Mouse (Mus musculus) neural tube, embryonic 14.5 days (tissue): Measurements from ENCODE around the gene 4632433K11Rik. TPM values are rescaled to one million over a fixed set of nuclear protein-coding genes. Genes with fewer than 3 reads are reported as not detected.

ENCODE experiments used
- ATAC-seq: fragments of 200-750 bp; cut with Nextera tagmentation; 2 replicates; pipeline ENCODE4 v1.8.0; 2017; ENCODE audit warnings: low read depth, mild to moderate bottlenecking, moderate TSS enrichment, moderate library complexity
- H3K27ac ChIP-seq: fragments of 300-500 bp; sonication (generic); 2 replicates; pipeline ENCODE4 v1.5.1; 2014; ENCODE audit warnings: low read depth, mild to moderate bottlenecking, control low read depth, low read length, moderate library complexity, mixed read lengths
- H3K27me3 ChIP-seq: fragments of 300-500 bp; sonication (generic); 2 replicates; pipeline ENCODE4 v1.6.1; 2014; ENCODE audit warnings: low read length; ENCODE audit not compliant: control insufficient read depth, insufficient read depth
- H3K36me3 ChIP-seq: fragments of 300-500 bp; sonication (generic); 2 replicates; pipeline ENCODE4 v1.6.1; 2014; ENCODE audit warnings: low read length, mixed read lengths; ENCODE audit not compliant: control insufficient read depth, insufficient read depth
- H3K4me1 ChIP-seq: fragments of 300-500 bp; sonication (generic); 2 replicates; pipeline ENCODE4 v1.6.1; 2014; ENCODE audit warnings: low read length; ENCODE audit not compliant: control insufficient read depth, insufficient read depth
- H3K4me2 ChIP-seq: fragments of 300-500 bp; sonication (generic); 2 replicates; pipeline ENCODE4 v1.6.1; 2014; ENCODE audit warnings: mild to moderate bottlenecking, low read depth, low read length, control low read depth
- H3K4me3 ChIP-seq: fragments of 300-500 bp; sonication (generic); 2 replicates; pipeline ENCODE4 v1.5.1; 2014; ENCODE audit warnings: low read depth, low read length, control low read depth, mixed read lengths
- H3K9ac ChIP-seq: fragments of 300-500 bp; sonication (generic); replicated peaks from 2 replicates; pipeline ENCODE4 v1.6.1; 2014; ENCODE audit warnings: low read depth, mild to moderate bottlenecking, control low read depth, low read length, mixed read lengths
- H3K9me3 ChIP-seq: fragments of 300-500 bp; sonication (generic); 2 replicates; pipeline ENCODE4 v1.6.1; 2016; ENCODE audit warnings: low read length; ENCODE audit not compliant: control insufficient read depth
- WGBS: fragments of 180-500 bp; shearing (Covaris S2); extraction: QIAGEN DNeasy Blood & Tissue Kit; methylation state at CpG from one replicate; pipeline ENCODE4 v1.1.7; 2014; 5-methylcytosine and 5-hydroxymethylcytosine counted together
- polyA plus RNA-seq: library from polyadenylated mRNA; unstranded; fragments of >200 nt; fragmentation: Nextera tagmentation; extraction: Ambion mirVana; gene quantifications from 2 replicates; pipeline ENCODE4 v1.2.1, GENCODE M21; 2014

The 4632433K11Rik gene
- polyA plus RNA-seq: not detected in 2 replicates

DNA sequence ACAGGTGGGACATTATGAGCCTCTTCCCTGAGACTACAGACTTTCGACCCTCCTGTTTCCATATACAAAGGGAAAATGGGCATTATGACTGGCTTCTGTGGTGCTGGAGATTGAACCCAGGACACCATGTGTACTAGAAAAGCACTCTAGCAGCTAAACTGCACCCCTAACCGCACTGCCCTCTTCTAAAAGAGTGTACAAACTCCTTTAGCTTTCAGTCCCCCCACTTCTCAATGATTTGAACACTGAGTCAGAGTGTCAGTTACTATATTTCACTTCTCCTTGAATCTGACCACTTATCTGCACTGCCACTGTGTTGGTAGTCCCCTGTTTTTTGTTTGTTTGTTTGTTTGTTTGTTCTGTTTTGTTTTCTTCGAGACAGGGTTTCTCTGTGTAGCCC, at the start of gene 4632433K11Rik:
Gene 4632433K11Rik, plus strand, starts transcription at position 301 of the 400 bp plus-strand sequence.
- no peak for ATAC-seq
- Histone ChIP-seq H3K4me2 (no peak within 1 kb of the TSS), H3K4me1 (peaks cover 4% of the 10 kb centered on the region; the same call in 1 of the 2 replicates), H3K9ac (no peak within 1 kb of the TSS), H3K9me3 (peaks cover 14% of the 10 kb centered on the region), H3K27me3 (no peaks in the 10 kb centered on the region), H3K4me3 (no peak within 1 kb of the TSS), H3K27ac (no peak within 1 kb of the TSS), H3K36me3 (peaks cover 48% of the 10 kb centered on the region)
- WGBS: 91% methylated on average over 3 of the region's 3 CpGs

DNA sequence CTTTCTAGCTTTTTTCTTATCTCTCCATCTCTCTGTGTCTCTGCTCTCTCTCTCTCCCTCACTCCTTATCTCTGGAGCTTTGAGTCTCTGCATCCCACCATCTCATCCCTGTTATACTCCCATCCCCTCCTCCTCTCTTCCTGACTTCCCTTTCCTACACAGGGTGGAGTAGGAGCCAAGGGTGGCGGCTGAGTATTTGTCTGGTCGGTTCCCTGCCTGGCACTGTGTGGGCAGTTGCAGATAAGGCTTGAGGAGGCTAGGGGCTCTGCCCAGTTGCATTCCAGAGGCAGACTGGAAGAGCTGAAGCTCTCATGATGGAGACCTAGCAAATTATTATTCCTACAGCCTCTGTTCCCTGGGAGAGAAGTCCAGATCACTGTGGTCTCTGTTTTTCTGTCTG, 45.7 kb upstream of the 4632433K11Rik start:
- Histone ChIP-seq H3K9me3 (no peaks in the 10 kb centered on the region; the same call in 1 of the 2 replicates), H3K27ac (no peak overlapping the region), H3K36me3 (peaks cover 6% of the 10 kb centered on the region), H3K4me1 (peaks cover 4% of the 10 kb centered on the region; the same call in 1 of the 2 replicates), H3K4me3 (no peak overlapping the region), H3K9ac (no peak overlapping the region), H3K4me2 (no peak overlapping the region), H3K27me3 (no peaks in the 10 kb centered on the region)
- no peak for ATAC-seq
- 79% methylated on average over 2 of the region's 2 CpGs for WGBS

DNA sequence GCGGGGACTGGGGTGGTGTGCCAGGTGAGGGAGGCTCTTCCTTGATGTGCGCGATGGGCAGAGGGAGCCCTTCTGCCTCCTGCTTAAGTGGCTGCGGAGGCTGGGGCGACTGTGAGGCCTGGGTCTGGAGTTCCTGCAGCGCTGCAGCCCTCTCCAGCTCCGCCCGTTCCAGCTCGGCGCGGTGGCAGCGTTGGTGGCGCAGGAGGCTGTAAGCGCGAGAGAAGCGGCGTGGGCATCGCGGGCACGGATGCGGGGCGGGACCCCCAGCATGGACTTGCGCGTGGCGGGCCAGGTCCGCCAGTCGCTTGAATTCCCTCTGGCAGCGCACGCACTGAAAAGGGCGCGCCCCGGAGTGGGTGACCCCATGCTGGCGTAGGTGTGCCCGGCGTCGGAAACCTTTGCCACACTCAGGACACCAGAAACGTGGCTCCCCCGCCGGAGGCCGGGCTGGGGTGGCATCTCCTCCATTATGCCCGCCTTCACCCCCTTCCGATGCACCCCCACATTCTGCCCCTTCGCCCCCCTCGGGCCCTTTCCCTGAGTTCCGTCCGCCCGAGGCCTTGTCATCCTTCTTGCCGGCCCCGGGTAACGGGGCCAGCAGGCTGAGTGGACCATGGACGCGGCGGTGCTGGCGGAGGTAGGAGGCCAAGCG, 40.4 kb upstream of the 4632433K11Rik start:
- Histone ChIP-seq H3K4me3 (peak overlapping the region; percentile 69; the same call in 1 of the 2 replicates), H3K36me3 (peaks cover 14% of the 10 kb centered on the region), H3K9ac (peak overlapping the region; percentile 25; the same call in 1 of the 2 replicates), H3K4me1 (peaks cover 26% of the 10 kb centered on the region), H3K27ac (no peak overlapping the region), H3K4me2 (peak overlapping the region; percentile 69), H3K9me3 (no peaks in the 10 kb centered on the region; the same call in 1 of the 2 replicates), H3K27me3 (no peaks in the 10 kb centered on the region)
- no peak for ATAC-seq
- 30% methylated on average over 52 of the region's 55 CpGs for WGBS

DNA sequence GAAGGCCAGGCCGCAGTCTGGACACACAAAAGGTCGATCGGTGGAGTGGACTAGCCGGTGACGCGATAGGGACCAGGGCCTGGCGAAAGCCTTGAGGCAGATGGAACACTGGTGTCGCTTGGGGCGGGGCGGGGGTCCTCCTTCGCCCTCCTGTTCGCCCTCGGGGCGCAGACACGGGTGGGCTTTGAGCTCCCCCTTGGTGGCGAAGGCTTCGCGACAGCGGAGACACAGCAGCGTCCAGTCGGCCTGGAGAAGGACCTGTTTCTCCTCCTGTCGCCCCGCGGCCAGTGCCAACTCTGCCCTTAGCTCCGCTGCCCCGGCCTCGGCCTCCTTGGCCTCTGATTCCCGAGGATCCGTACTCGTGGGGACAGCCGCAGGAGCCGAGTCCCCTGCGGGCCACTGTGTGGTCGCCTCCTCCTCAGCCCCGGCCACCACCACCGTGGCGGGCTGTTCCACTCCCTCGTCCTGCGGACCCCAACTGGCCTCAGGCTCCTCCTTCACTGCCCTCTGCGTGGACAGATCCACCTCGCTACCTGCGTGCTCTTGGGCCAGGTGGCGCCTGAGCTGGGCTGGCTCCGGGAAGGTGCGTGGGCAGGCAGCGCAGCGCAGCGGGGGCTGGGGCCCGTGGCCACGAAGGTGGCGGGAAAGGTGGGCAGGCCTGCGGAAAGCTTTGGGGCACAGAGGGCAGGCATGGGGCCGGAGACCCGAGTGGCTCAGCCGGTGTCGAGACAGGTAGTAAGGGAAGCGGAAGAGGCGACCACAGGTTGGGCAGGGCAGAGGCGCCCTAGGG, 39.7 kb upstream of the 4632433K11Rik start:
- H3K27me3 ChIP-seq: no peaks in the 10 kb centered on the region
- H3K4me2 ChIP-seq: peak overlapping the region; percentile 69
- H3K4me1 ChIP-seq: peaks cover 26% of the 10 kb centered on the region
- H3K36me3 ChIP-seq: peaks cover 14% of the 10 kb centered on the region
- no peak for ATAC-seq
- H3K27ac ChIP-seq: no peak overlapping the region
- WGBS: 44% methylated on average over 56 of the region's 59 CpGs
- peak overlapping the region; percentile 69 for H3K4me3 ChIP-seq
- H3K9ac ChIP-seq: peak overlapping the region; percentile 78
- no peaks in the 10 kb centered on the region; the same call in 1 of the 2 replicates for H3K9me3 ChIP-seq

DNA sequence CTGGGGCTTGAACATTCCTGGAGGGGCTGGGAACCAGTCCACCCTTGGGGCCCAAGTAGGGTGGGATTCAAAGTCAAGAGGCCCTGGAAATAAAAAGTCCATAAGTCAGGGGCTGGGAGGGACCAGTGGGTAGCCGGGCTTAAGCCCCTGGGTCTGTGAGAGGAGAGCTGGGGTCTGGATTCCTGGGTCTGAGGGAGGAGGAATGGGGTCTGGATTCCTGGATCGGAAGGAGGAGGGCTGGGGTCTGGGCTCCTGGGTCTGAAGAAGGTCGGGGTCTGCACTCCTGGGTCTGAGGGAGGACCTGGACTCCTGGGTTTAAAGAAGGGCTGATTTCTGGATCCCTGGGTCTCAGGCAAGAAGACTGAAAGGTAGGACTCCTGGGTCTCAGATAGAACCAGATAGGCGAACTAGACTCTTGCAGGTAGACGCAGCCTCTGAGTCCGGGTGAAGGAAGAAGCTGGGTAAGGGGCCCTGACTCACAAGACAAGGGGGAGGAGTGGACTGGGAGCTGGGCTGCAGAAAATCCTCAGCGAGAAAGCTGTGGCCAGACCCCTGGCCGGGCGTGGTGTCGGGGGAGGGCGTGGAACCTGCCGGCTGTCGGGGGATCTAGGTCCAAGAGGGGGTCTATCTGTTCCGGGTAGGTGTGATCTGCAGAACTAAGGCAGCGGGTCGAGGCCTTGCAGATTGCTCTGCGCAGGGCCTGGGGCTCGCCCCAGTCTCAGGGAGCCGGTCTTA, 38.5 kb upstream of the 4632433K11Rik start:
- Histone ChIP-seq H3K36me3 (peaks cover 14% of the 10 kb centered on the region), H3K27me3 (no peaks in the 10 kb centered on the region), H3K4me3 (peak overlapping the region; percentile 69), H3K9ac (peak overlapping the region; percentile 78), H3K27ac (peak overlapping the region; percentile 63; the same call in 1 of the 2 replicates), H3K4me2 (peak overlapping the region; percentile 69), H3K4me1 (peaks cover 26% of the 10 kb centered on the region), H3K9me3 (no peaks in the 10 kb centered on the region; the same call in 1 of the 2 replicates)
- ATAC-seq: peak; percentile 6; the same call in 1 of the 2 replicates
- WGBS: 8% methylated on average over 18 of the region's 19 CpGs

DNA sequence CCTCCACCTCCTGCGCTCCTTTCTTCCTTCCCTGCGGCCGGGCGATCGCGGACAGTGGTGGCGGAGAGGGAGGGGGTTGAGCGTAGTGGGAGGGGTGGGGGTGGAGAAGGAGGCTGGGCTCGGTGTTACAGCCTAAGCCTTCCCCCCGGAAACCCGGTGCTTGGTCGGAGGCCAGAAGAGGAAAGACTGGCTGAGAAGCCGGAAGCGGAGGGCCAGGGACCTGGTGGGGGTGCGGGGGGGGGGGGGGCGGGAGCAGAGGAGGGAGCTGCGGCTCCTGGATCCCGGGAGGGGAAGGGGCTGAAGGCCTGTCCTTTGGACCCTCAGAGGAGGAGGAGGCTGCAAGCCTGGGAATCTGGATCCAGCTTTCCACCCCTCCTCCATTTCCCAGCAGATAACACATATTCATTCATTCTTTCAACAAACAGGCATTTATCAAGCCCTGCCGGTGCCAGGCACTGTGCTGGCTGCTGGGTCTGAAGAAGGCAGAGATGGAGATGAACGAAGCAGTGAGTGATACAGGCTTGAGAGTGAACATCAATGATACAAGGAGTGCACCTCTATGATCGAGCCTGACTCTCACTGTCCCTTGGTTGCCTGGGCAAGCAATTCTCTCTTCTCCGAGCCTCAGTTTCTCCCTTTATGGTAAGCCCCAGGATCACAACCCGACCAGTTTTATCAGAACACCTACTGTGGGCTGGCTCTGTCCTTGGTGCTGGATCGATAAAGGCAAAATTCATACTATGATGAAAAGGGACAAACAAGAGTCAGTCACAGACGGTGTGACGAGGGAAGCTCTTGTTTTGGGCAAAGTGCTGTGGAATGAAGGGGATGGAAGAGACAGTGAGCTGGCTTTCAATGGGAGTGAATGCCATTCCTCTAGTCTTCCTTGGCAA, 37.7 kb upstream of the 4632433K11Rik start, which contains the start of gene Zfp579:
Gene Zfp579, minus strand, starts transcription at position 156 of the 893 bp plus-strand sequence.
- 6% methylated on average over 11 of the region's 26 CpGs for WGBS
- H3K4me2 ChIP-seq: peak within 1 kb of the TSS; percentile 69
- peak within 1 kb of the TSS; percentile 69 for H3K4me3 ChIP-seq
- peak; percentile 83 for ATAC-seq
- peak within 1 kb of the TSS; percentile 78 for H3K9ac ChIP-seq
- peak within 1 kb of the TSS; percentile 78 for H3K27ac ChIP-seq
- no peaks in the 10 kb centered on the region for H3K9me3 ChIP-seq
- H3K36me3 ChIP-seq: peaks cover 14% of the 10 kb centered on the region
- no peaks in the 10 kb centered on the region for H3K27me3 ChIP-seq
- peaks cover 26% of the 10 kb centered on the region for H3K4me1 ChIP-seq

DNA sequence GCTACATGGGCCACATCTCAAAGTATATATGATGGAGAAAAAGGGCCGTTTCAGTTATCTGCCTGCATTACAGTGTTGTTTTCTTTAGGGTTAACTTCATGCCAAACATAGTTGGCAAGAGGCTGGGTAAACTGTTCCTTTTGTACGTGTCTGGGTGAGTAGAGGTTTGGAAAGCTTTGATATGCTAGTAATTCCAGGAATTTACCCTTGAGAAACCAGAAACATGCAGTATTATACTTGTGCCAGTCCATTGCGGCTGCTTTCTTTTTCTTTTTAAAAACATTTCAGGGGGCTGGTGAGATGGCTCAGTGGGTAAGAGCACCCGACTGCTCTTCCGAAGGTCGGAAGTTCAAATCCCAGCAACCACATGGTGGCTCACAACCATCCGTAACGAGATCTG, 37.0 kb upstream of the 4632433K11Rik start:
- WGBS: 69% methylated on average over 6 of the region's 8 CpGs
- H3K27ac ChIP-seq: no peak overlapping the region; the same call in 1 of the 2 replicates
- no peak for ATAC-seq
- H3K4me3 ChIP-seq: peak overlapping the region; percentile 69
- peak overlapping the region; percentile 78; the same call in 1 of the 2 replicates for H3K9ac ChIP-seq
- H3K4me2 ChIP-seq: peak overlapping the region; percentile 69
- H3K27me3 ChIP-seq: no peaks in the 10 kb centered on the region
- H3K36me3 ChIP-seq: peaks cover 14% of the 10 kb centered on the region
- no peaks in the 10 kb centered on the region for H3K9me3 ChIP-seq
- H3K4me1 ChIP-seq: peaks cover 26% of the 10 kb centered on the region

DNA sequence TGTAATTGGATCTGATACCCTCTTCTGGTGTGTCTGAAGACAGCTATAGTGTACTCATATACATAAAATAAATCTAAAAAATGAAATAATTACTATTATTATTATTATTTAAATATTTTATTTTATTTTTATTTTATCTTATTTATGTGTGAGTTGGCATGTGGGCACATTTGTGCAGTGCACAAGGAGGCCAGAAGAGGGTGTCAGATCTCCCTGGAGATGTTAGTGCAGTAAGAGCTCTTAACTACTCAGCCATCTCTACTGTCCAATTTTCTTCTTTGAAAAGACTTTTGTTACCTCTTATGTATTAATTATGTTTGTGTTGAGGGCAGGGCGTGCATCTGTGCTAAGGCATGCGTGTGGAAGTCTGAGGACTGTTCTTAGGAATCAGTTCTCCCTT, 34.0 kb upstream of the 4632433K11Rik start:
- Histone ChIP-seq H3K27me3 (no peaks in the 10 kb centered on the region), H3K9me3 (no peaks in the 10 kb centered on the region), H3K27ac (no peak overlapping the region), H3K36me3 (no peaks in the 10 kb centered on the region), H3K4me3 (no peak overlapping the region), H3K9ac (no peak overlapping the region), H3K4me1 (peaks cover 10% of the 10 kb centered on the region), H3K4me2 (no peak overlapping the region)
- WGBS: 75% methylated on average over 2 of the region's 2 CpGs
- ATAC-seq: no peak
